Mouse (Mus musculus): ENCODE measurements at regions not wholly inside any gene's neighbourhood (a gene's known extent, or its start where the extent isn't known, plus 50 kb on each side); places are given as distances from the start of the nearest gene placed in this dataset.

- TF ChIP-seq MAFK (IDR thresholded peaks at IDR 0.05; ENCODE audit: insufficient read depth, low read depth, low read length) (no peak), CHD2 (IDR thresholded peaks at IDR 0.05; ENCODE audit: low read depth, low read length) (no peak)
These were observed 206.0 kb upstream of the Spred2 start for GRCm38 (mm10) chr11:19718165-19718564.

All from ES-E14 (cell line).